Mouse (Mus musculus): ENCODE results near the gene Dand5. TPM values are rescaled to one million over a fixed set of nuclear protein-coding genes. Genes with fewer than 3 reads are reported as not detected.
A peak's percentile ranks its signal among the peaks of the same experiment; 100 is the strongest.

The Dand5 gene
- total RNA-seq, 2 experiments from 2014 or later, result 11.9 TPM

DNA sequence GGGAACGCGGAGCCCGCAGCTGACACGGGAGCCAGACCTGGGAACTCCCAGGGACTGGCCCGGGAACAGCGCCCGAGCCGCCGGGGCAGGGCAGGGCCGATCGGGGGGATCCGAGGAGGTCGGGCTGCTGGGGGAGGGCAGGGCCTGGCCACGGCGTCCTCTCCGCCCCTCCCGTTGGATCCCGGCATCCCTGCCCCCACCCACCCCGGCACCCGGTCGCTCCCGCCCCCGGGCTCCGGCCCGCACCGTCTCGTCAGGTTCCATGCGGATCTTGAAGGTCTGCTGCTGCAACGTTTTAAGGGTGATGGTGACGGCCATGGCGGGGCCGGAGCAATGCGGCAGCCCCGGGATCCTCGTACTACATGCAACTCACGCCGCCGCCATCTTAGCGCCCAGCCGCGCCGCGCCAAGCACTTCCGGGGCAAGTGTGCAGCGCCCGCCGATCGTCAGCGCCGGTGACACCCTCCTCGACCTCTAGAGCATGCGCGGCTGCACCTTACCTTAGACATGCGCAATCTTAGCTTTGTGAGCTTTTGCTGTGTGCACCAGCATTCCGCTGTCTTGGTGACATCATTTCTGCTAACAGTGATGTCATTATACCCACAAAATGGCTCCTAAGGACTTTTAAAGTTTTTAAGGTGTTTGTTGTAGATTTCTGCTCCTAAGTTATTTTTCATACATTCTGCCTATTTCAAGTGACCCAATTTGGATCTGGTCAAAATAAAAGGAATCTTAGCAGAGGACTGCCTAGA, 17.8 kb upstream of the Dand5 start, which contains the start of gene Rad23a:
TSS of gene Rad23a (minus strand) at position 418 of the 752 bp plus-strand sequence.
- H3K4me3 ChIP-seq, result peak within 1 kb of the TSS; percentile 81
- DNase-seq (ENCODE audit: low spot score in 2 of 2), result peak; percentile 90 to 92
- H3K27ac ChIP-seq, result peak within 1 kb of the TSS; percentile 90
- TF ChIP-seq CTCF (conservative IDR thresholded peaks at IDR 0.05), result no peak

DNA sequence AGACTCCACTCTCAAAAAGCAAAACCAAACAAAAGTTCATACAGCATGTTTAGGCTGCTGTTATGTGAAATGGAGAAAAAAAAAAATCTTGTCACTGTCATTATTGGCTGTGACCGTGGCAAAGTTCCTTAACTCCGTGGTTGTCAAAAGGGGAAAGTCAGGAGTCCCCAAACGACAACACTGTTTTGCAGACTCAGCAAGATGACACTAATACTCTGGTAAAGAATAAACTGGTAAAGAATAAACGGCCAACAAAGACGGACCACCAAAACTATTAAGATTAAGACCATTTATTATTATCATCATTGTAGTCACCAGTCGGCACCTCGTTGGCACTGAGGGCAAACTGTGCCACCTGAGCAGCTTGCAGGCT, 17.2 kb upstream of the Dand5 start:
- H3K4me3 ChIP-seq, result peak overlapping the region; percentile 81
- DNase-seq (ENCODE audit: low spot score in 2 of 2), result no peak
- no peak for TF ChIP-seq CTCF (conservative IDR thresholded peaks at IDR 0.05)
- H3K27ac ChIP-seq, result peak overlapping the region; percentile 90

DNA sequence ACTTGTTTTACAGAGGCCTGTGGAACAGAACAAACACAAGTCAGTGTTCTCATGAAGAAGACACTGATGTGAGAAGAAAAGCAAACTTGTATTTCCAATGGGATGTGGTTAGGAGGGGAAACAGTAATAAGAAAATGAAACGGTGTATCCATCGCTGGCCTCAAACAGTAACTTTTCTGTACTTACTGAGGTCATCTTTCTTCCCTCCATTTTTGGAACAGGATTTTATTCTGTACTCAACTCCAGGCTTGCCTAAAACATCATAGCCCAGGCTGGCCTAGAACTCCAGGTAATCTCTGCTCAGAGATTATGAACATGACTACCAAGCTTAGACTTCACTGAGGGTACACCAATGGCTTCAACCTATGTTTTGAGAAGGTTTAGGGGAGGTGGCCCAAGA, 16.8 kb upstream of the Dand5 start:
- peak overlapping the region; percentile 81 for H3K4me3 ChIP-seq
- DNase-seq (ENCODE audit: low spot score in 2 of 2), result no peak
- TF ChIP-seq CTCF (conservative IDR thresholded peaks at IDR 0.05), result no peak
- no peak overlapping the region; the same call in 1 of the 2 replicates for H3K27ac ChIP-seq

DNA sequence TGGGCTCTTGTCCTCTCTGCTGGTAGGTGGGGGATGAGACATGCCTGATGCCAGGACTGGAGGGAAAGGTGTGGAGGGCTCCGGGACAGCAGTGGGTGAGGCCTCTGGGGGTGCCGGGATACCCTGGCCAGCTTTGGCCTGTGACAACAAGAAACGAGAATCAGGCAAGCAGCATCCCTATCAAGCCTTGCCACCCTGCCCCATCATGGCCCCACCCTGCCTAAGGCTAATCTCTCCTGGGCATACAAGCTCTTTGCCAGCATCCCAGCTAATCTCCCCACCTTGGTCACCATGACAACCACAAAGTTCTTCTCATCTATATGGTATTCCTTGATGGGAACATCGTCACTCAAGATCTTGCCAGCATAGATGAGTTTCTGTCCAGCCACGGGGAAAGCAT, 15.9 kb upstream of the Dand5 start:
- Histone ChIP-seq H3K4me3 (no peak overlapping the region), H3K27ac (no peak overlapping the region)
- no peak for TF ChIP-seq CTCF (conservative IDR thresholded peaks at IDR 0.05)
- DNase-seq (ENCODE audit: low spot score in 2 of 2), result no peak

DNA sequence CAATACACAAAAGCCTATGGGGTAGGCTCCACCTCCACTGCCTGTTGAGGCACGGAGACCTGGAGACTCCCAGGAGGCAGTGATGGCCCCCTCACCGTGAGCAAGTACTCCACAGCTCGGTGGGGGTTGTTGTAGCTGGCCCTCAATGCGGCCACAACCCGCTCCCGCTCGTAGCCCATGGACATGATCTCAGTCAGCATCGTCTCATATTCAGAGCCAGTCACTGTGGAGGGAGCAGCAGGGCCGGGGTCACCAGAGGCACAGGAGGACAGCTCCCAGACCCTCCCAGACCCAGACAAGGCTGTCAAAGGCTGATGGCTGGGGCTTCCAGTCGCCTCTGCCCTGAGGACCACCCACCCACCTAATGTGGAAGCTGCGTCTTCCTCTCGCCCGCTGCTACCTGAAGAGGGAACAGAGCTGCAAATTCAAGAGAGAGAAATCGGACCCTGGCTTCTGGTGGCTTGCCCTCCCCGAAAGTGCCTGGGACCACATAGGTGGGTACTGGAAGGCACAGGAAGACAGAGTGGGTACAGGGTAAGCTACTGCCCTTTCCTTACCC, 15.4 kb upstream of the Dand5 start:
- no peak for DNase-seq (ENCODE audit: low spot score in 2 of 2)
- Histone ChIP-seq H3K27ac (no peak overlapping the region), H3K4me3 (no peak overlapping the region)
- TF ChIP-seq CTCF (conservative IDR thresholded peaks at IDR 0.05), result no peak

DNA sequence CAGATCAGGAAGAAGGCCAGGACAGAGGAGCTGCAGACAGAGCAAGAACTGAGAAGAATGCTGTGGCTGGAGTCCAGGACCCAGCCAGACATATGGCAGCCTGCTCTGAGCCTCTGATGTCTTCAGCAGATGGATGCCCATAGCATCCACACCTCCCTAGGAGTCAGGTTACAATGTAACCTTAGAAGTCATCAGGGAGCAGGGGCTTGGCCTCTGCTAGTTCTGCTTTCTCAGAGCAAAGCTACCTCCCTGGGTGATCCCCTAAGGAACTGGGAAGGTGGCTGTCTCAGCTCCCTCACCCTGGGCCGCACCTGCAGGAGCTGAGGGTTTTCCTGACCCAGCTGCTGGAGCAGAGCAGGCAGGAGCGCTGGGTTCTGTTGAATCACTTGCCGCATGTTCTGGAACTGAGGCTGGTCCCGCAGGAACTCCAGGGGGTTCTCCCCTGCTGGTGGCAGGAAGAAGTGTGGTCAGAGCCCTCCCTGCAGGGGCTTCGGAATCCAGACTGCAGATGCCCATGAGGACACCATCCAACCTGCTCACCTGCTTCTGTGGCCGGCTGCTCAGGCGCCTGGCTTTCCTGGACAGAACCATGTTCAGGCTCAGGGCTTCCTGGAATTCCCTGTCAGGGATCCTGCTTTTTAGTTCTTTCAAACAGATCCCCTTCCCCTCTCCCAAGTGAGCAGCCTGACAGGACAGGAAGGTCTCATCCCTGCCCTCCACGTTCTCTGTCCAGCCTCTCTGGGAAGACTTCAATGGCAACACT, 14.7 kb upstream of the Dand5 start:
- TF ChIP-seq CTCF (conservative IDR thresholded peaks at IDR 0.05), result 0 out of 2 replicates have a peak, but pooled peaks have one; percentile 29
- H3K27ac ChIP-seq, result no peak overlapping the region
- no peak overlapping the region for H3K4me3 ChIP-seq
- no peak for DNase-seq (ENCODE audit: low spot score in 2 of 2)

DNA sequence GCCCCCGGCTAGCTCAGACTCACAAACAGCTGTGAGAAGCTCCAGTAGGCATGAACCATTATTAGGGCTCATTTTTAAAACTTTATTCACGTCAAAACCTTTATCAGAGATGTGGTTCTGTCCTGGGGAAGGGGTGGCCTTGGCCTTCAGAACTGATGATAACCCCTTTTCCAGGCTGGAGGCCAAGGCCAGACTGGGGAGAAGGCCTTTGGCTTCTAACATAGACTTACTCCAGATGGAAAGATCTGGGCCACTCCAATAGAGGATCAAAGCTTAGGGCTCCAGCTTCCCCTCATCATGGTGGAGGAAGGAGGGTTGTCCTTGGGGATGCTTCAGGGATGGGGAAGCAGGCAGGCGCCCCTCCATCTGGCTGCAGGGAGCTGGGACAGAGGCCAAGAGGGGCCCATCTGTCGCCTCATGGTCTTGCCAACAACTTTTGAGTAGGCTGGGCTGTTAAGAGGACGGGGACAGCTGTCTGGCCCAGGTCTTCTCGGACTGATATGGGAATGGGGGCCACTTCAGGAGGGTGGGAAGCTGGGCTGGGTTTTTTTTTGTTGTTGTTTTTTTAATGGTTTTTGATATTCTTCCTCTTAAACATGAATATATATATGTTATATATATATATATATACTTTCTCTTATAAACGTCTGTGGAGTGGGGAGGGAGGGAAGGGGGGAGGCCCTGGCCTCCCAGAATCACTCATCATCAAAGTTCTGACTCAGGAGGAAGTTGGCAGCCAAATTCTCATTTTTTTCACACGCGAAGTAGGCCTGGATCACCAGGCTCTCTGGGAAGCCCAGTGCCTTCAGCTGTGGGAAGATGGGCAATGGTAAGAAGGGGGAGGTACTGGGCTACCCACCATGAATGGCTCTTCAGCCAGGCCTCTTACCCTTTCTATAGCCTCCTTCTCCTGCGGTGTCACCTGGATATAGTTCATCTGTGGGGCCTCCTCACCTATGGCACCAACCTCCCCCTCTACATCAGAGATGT, 12.5 kb upstream of the Dand5 start:
- DNase-seq (ENCODE audit: low spot score in 2 of 2), result peak; percentile 87 to 90
- Histone ChIP-seq H3K4me3 (no peak overlapping the region), H3K27ac (peak overlapping the region; percentile 75)
- no peak for TF ChIP-seq CTCF (conservative IDR thresholded peaks at IDR 0.05)

DNA sequence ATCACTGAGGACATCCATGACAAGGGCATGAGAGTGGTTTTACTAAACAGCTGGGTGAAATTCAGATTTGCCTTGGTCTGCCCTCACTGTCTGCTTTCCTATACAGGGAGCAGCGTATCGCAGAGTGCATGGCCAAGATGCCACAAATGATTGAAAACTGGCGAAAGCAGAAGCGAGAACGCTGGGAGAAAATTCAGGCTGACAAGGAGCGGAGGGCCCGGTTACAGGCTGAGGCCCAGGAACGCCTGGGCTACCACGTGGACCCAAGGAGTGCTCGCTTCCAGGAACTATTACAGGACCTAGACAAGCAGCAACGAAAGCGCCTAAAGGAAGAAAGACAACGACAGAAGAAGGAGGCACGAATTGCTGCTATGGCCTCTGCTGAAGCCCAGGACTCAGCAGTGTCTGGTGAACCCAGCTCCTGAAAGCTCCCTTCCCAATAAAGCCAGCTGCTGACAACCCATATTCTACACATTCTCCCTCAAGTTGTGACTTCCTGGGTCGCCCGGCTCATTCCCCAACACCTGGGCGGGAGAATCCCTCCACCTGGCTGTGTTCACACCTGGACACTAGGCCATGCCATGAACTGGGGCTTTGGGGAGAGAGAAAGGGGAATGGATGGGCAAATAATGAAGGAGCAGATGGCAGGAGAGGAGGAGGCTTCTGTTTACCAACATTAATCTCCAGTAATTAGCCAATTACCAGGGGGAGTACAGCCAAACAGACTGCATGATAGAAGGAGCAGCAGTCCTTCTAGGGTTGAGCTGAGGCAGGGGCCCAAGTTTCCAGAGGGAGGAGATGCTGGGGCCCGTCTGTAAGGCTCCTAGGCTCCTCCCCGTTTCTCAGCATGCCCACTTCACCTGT, 11.6 kb upstream of the Dand5 start:
- no peak overlapping the region for H3K4me3 ChIP-seq
- no peak for TF ChIP-seq CTCF (conservative IDR thresholded peaks at IDR 0.05)
- no peak for DNase-seq (ENCODE audit: low spot score in 2 of 2)
- peak overlapping the region; percentile 75 for H3K27ac ChIP-seq

DNA sequence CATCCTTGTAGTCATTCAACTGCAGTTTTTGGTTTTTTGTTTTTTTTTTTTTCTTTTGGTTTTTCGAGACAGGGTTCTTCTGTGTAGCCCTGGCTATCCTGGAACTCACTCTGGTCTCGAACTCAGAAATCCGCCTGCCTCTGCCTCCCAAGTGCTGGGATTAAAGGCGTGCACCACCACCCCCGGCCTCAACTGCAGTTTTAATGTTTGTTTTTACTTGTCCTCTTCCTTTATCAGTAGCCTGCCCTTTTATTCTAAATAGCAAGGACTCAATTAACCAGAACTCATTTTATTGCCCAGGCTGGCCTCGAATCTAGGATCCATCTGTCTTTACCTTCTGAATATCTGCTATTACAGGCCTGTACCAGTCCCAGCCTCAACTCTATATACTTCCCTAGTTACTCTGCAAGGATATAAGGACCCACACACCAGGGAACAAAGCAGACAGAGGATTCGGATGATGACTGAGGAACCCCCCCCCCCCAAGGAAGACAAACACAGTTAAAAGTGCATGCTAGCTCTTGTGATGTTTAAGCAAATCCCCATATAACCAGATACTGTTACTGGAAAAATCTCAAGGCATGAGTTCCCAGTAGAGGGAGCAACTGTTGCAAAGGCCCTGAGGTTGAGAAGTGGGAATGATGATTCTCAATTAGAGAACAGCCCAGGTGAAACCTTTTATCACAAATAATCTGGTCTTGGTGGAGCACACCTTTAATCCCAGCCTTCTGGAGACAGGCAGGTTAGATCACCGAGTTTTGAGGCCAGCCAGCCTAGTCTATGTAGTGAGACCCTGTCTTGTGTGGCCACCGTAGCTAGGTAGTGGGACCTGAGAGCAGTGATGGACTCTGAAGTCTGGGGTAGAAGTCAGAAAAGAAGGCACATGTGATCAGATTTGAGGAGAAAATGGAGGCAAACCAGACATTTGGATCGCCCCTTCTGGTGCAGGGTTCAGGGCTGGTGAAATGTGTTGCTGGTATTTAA, 10.4 kb upstream of the Dand5 start:
- DNase-seq (ENCODE audit: low spot score in 2 of 2), result no peak
- peak; percentile 52 for TF ChIP-seq CTCF (conservative IDR thresholded peaks at IDR 0.05)
- Histone ChIP-seq H3K27ac (peak overlapping the region; percentile 98), H3K4me3 (peak overlapping the region; percentile 87)

DNA sequence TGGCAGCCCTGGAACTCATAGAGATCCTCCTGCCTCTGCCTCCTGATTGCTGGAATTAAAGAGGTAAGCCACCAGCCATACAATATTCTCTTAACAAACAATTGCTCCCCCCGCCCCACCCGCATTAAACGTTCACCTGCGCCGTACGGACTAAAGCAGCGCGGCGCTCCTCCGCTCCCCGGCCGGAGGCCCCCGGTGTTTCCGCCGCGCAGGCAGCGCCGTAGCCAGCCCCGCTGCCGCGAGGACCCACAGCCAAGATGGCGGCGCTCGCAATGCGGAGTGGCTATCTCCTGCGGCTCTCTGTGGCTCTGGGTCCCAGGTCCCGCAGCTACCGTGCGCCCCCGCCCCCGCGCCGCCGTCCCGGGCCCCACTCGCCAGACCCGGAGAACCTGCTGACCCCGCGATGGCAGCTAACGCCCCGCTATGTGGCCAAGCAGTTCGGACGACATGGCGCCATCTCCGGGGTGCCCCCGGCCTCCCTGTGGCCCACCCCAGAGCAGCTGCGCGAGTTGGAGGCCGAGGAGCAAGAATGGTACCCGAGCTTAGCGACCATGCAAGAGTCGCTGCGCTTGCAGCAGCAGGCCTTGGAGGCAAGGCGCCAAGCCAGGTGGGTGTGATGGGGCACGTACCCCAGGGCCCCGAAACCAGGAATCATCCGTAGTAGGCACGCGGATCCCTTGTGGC, 9.6 kb upstream of the Dand5 start:
- TF ChIP-seq CTCF (conservative IDR thresholded peaks at IDR 0.05), result no peak
- H3K27ac ChIP-seq, result peak overlapping the region; percentile 98
- peak in 1 of 2 experiments; percentile 78 for DNase-seq (ENCODE audit: low spot score in 2 of 2)
- H3K4me3 ChIP-seq, result peak overlapping the region; percentile 87
